Mouse (Mus musculus) lung, adult 2 months (tissue): Measurements from ENCODE around the gene Spi1. TPM values are rescaled to one million over a fixed set of nuclear protein-coding genes. Genes with fewer than 3 reads are reported as not detected.

Experiments
- DNase-seq: peaks from one replicate; pipeline ENCODE4 v3.0.0; 2022
- H3K4me1 ChIP-seq: fragments of 200-500 bp; 2 replicates; pipeline ENCODE4 v1.6.1; 2011; ENCODE audit warnings: low read length; ENCODE audit not compliant: control insufficient read depth, insufficient read depth
- H3K4me3 ChIP-seq: fragments of 200-500 bp; replicated peaks from 2 replicates; pipeline ENCODE3; 2011; ENCODE audit warnings: low read depth, mild to moderate bottlenecking, control low read depth, low read length; ENCODE audit errors: extremely low read depth
- CTCF ChIP-seq: fragments of 200-500 bp; IDR thresholded peaks from 2 replicates; pipeline ENCODE4 v1.5.1; 2011; ENCODE audit warnings: mild to moderate bottlenecking, low read length, control low read depth; ENCODE audit not compliant: insufficient read depth
- POLR2A ChIP-seq: fragments of 200-500 bp; IDR thresholded peaks from 2 replicates; pipeline ENCODE4 v1.6.1; 2011; ENCODE audit warnings: low read depth, mild to moderate bottlenecking, control low read depth, low read length, borderline replicate concordance; ENCODE audit errors: extremely low read depth
- WGBS: fragments of 180-500 bp; shearing (Covaris S2); methylation state at CpG from one replicate; pipeline ENCODE4 v1.1.7; 2018; 5-methylcytosine and 5-hydroxymethylcytosine counted together
- polyA plus RNA-seq: library from polyadenylated mRNA; depleted of rRNA; stranded (reverse); fragments of >200 nt; gene quantifications from 2 replicates; pipeline ENCODE4 v1.2.3, GENCODE M21; 2012

The Spi1 gene
- polyA plus RNA-seq, 1 experiment = 70.7 TPM

DNA sequence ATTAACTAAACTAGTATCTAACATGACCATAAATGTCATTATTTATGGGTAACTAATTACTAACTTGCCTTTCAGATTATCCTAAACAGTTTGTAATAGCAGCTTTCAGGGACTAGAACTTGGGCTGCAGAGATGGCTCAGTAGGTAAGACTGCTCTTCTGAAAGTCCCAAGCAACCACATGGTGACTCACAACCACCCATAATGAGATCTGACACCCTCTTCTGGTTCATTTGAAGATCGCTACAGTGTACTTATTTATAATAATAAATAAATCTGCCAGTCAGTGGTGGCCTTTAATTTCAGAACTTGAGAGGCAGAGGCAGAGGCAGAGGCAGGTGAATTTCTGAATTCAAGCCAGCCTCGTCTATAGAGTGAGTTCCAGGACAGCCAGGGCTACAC is 29.4 kb upstream of the Spi1 start:
- Histone ChIP-seq H3K4me3 (no peak overlapping the region), H3K4me1 (peaks cover 4% of the 10 kb centered on the region)
- TF ChIP-seq POLR2A = no peak
- no peak for TF ChIP-seq CTCF
- no peak for DNase-seq
- 29% methylated on average over 2 of the region's 2 CpGs for WGBS

DNA sequence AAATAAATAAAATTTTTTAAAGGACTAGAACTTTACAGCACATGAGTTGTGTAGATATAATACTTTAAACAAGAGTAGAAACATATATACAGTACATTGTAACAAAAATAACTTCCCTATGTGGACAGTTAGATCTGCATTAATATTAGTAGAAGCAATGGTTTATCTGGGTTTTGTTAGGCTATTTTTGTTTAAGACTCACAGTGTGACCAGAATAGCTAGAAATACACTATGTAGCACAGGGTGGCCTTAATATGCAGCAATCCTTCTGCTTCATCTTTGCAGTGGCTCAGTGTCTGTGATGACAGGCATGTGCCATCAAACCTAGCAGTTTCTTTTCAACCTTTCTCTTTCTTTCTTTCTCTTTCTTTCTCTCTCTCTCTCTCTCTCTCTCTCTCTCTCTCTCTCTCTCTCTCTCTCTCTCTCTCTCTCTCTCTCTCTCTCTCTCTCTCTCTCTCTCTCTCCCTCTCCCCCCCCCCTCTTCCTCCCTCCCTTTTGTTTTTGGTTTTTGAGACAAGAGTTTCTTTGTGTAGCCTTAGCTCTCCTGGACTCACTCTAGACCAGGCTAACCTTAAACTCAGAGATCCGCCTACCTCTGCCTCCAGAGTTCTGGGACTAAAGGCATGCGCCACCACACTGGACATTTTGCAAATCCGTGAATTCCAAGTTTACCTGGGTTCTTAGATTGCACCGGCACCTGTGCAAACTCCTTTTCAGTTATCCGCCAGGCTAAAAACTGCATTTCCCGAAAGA is 28.8 kb upstream of the Spi1 start:
- Histone ChIP-seq H3K4me3 (peak overlapping the region; percentile 72), H3K4me1 (peaks cover 4% of the 10 kb centered on the region)
- DNase-seq = no peak
- 0% methylated on average over 6 of the region's 6 CpGs for whole genome bisulfite sequencing
- no peak for TF ChIP-seq POLR2A
- no peak for TF ChIP-seq CTCF

- under 1% methylated on average over 40 of the region's 40 CpGs for WGBS
- DNase-seq = peak; percentile 97
- Histone ChIP-seq H3K4me1 (peaks cover 4% of the 10 kb centered on the region), H3K4me3 (peak within 1 kb of the TSS; percentile 72)
- TF ChIP-seq CTCF (no peak), POLR2A (peak; percentile 69)
These were observed 28.2 kb upstream of the Spi1 start, which contains the start of gene Psmc3 for GRCm38 (mm10) chr2:91053934-91054382. Psmc3 (plus strand) TSS chr2:91054009.

- no peak for DNase-seq
- Histone ChIP-seq H3K4me3 (no peak overlapping the region), H3K4me1 (peaks cover 6% of the 10 kb centered on the region)
- TF ChIP-seq POLR2A (no peak), CTCF (no peak)
- WGBS = 90% methylated on average over 5 of the region's 5 CpGs
These were observed 23.8 kb upstream of the Spi1 start for GRCm38 (mm10) chr2:91058435-91058834.

DNA sequence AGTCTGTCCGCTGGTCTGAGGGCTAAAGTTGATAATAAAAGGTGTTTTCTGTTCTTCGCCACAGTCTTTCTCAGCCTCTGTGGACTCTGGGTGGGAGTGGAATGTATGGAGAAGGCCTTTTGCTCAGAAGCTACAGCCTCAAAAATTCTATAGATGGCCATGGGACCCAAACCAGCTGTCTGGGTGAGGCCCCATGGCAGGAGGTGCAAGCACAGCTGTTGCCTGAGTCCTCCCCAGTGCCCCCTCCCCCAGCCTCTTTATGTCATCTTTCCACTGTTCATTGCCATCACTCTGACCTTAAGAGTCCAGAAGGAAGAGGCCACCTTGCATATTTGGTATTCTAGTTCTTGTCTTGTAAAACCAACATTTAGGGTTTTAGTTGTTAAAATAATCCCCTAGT is 22.8 kb upstream of the Spi1 start:
- H3K4me1 ChIP-seq = peaks cover 6% of the 10 kb centered on the region
- DNase-seq = no peak
- no peak overlapping the region for H3K4me3 ChIP-seq
- TF ChIP-seq CTCF (no peak), POLR2A (no peak)
- 100% methylated on average over 2 of the region's 2 CpGs for WGBS

DNA sequence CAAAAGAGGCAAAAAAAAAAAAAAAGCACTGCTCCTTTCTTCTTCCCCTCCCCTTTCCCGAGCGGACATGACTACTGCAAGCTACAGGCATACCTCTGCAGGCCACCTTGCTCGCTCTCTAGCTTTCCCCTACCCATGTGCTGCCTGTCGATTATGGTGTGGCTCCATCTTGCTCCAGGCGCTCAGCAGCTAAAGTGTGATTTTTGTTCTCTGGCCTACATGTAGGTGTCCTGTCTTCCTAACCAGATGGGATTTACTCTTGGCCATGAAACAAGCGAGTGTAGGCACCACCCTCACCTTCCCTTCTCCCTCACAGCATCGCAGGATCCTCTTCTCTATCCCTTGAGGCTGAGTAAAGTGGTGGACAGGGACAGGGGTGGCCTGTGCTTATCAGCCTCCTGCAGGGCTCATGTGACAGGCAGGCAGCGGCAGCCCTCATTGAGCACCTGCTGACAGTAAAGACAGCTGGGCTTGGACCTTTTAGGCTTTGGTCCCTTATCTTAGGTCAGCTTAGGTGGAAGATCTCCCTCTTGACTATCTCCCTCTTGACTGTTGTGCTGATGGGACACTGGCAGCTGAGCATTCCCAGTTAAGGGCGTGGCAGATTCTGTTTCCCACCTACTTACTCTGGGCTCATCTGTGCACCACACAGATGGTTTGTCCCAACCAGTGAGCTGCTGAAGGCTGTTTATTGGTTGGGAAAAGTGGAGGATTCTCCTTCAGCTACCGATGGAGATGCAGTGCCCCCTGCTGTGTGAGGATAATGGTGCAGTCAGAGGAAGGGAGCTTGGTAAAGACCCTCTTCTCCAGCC is 21.4 kb upstream of the Spi1 start:
- peaks cover 2% of the 10 kb centered on the region; the same call in 1 of the 2 replicates for H3K4me1 ChIP-seq
- peak; percentile 31 for DNase-seq
- TF ChIP-seq CTCF (peak; percentile 58), POLR2A (no peak)
- no peak overlapping the region for H3K4me3 ChIP-seq
- 78% methylated on average over 10 of the region's 10 CpGs for WGBS

DNA sequence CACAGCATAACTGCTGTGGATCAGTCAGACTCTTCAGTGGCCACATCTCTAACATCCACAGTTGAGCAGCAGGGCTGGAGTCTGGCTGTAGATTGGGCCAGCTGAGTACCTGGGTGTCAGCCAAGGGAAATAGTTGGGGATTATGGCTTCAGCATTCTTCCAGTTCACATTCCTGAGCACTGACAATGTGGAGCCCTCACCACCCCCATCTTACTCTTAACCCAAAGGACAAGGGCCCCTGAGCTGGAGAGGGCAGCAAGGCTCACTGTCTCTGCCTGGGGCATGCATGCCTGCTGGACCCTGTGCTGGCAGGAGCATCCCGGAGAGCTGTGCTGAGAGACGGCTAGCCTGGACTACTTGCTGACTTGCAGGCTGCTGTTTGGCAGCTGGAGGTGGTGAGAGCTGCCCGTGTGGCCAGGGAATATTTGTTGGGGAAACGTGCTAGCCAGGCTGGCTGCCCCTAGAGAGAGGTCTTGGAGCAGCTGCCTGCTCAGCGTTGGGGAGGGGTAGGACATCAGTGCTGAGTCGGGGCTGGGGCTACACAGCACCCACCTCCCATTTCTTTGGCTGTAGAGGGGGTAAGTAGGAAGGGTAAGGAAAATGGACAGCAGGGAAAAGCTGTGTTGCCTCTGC is 20.2 kb upstream of the Spi1 start:
- DNase-seq = peak; percentile 36
- TF ChIP-seq CTCF (no peak), POLR2A (no peak)
- WGBS = 63% methylated on average over 6 of the region's 6 CpGs
- H3K4me1 ChIP-seq = peaks cover 2% of the 10 kb centered on the region; the same call in 1 of the 2 replicates
- H3K4me3 ChIP-seq = no peak overlapping the region

DNA sequence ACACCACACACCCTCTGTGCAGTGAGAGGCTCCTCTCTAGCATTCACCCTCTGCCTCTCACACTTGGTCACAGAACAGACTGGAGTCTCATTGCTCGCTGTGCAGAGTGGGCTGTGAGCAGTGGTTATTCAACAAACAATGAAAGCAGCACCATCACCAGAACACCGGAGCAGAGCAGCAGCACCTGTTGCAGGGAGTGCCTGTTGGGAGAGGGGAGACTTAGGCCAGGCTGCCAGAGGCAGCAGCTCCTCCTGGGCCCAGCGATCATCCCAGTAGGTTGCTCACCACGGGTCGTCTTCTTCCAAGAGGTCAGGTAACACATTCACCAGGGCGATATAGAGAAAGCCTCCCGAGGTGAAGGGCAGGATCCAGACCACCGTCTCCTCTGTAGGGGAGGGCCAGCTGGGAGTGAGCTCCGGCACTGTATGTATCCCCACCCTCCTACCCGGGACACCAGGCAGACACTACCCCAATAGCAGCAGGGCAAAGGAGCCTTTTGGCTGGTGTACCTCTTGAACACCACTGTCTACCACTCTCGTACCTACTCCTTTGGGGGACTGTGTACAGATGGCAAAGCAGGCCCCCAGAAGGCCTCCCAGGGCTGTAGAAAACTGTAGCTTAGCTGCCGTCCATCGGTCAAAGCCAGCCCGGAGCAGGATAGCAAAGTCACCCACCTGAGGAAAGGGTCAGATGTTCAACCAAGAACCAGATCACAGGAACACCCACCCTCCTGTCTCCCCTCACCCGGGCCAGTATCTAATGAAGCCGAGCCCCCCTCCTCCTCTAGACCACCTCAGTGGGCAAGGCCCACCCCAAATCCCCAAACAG is 19.2 kb upstream of the Spi1 start:
- Histone ChIP-seq H3K4me1 (peaks cover 2% of the 10 kb centered on the region; the same call in 1 of the 2 replicates), H3K4me3 (no peak overlapping the region)
- no peak for TF ChIP-seq CTCF
- no peak for TF ChIP-seq POLR2A
- no peak for DNase-seq
- 90% methylated on average over 16 of the region's 16 CpGs for WGBS

GRCm38 (mm10) chr2:91064211-91064610 is 18.0 kb upstream of the Spi1 start:
- no peak for TF ChIP-seq CTCF
- 85% methylated on average over 6 of the region's 6 CpGs for WGBS
- H3K4me1 ChIP-seq = peaks cover 5% of the 10 kb centered on the region
- no peak overlapping the region for H3K4me3 ChIP-seq
- no peak for DNase-seq
